Mouse (Mus musculus) liver, embryonic 13.5 days (tissue): ENCODE measurements around the gene Smyd3. TPM values are rescaled to one million over a fixed set of nuclear protein-coding genes. Genes with fewer than 3 reads are reported as not detected.

Experiments used
- ATAC-seq: fragments of 200-750 bp; cut with Nextera tagmentation; 2 replicates; pipeline ENCODE4 v1.8.0; 2017; ENCODE audit warnings: low read depth, mild to moderate bottlenecking, moderate number of reproducible peaks, moderate library complexity
- DNase-seq: peaks from one replicate; pipeline ENCODE4 v3.0.0; 2022
- H3K27ac ChIP-seq: fragments of 300-500 bp; sonication (generic); 2 replicates; pipeline ENCODE4 v1.5.1; 2015; ENCODE audit warnings: moderate library complexity, mild to moderate bottlenecking, inconsistent platforms
- H3K27me3 ChIP-seq: fragments of 300-500 bp; sonication (generic); 2 replicates; pipeline ENCODE4 v1.6.1; 2015; ENCODE audit warnings: mild to moderate bottlenecking, inconsistent platforms
- H3K36me3 ChIP-seq: fragments of 300-500 bp; sonication (generic); 2 replicates; pipeline ENCODE4 v1.6.1; 2015; ENCODE audit warnings: mild to moderate bottlenecking, inconsistent platforms
- H3K4me1 ChIP-seq: fragments of 300-500 bp; sonication (generic); replicated peaks from 2 replicates; pipeline ENCODE4 v1.6.1; 2015; ENCODE audit warnings: inconsistent platforms
- H3K4me2 ChIP-seq: fragments of 300-500 bp; sonication (generic); 2 replicates; pipeline ENCODE4 v1.6.1; 2015; ENCODE audit warnings: inconsistent platforms, mild to moderate bottlenecking, moderate library complexity
- H3K4me3 ChIP-seq: fragments of 300-500 bp; sonication (generic); replicated peaks from 2 replicates; pipeline ENCODE4 v1.5.1; 2015; ENCODE audit warnings: mild to moderate bottlenecking, inconsistent platforms
- H3K9ac ChIP-seq: fragments of 300-500 bp; sonication (generic); 2 replicates; pipeline ENCODE4 v1.6.1; 2015; ENCODE audit warnings: mild to moderate bottlenecking, inconsistent platforms
- H3K9me3 ChIP-seq: fragments of 300-500 bp; sonication (generic); replicated peaks from 2 replicates; pipeline ENCODE4 v1.6.1; 2016; ENCODE audit warnings: inconsistent platforms
- WGBS: fragments of 180-500 bp; shearing (Covaris S2); methylation state at CpG from one replicate; pipeline ENCODE4 v1.1.7; 2015; ENCODE audit not compliant: insufficient replicate concordance; 5-methylcytosine and 5-hydroxymethylcytosine counted together
- polyA plus RNA-seq: library from polyadenylated mRNA; unstranded; fragments of >200 nt; fragmentation: Nextera tagmentation; extraction: Ambion mirVana; gene quantifications from 2 replicates; pipeline ENCODE4 v1.2.1, GENCODE M21; 2015

Gene Smyd3
- polyA plus RNA-seq, 1 experiment from 2014 or later, result 6.6 TPM

DNA sequence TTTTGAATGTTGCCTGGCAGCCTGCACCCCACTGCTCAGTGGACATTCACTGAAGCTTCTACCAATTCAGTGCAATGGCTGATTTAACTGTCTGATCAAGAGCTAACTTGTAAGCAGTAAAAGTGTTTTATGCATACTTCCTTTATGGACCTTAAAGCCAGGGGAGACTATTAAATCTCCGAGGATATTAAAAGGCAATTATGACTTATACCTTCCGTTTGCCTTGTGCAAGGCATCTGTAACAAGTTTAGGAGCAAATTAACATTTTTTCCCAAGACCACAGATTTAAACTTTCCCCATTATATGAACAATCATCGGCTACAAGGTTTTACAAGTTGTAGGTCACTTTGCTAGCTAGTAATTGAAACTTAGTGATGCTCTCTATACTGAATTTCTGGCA lies 87.8 kb downstream of the Smyd3 start:
- ATAC-seq (no peak), DNase-seq (no peak)
- no peak overlapping the region for H3K27ac ChIP-seq
- H3K4me3 ChIP-seq, result no peak overlapping the region
- H3K9ac ChIP-seq, result no peak overlapping the region
- no peaks in the 10 kb centered on the region for H3K27me3 ChIP-seq
- no peak overlapping the region for H3K4me2 ChIP-seq
- H3K4me1 ChIP-seq, result no peaks in the 10 kb centered on the region
- no peaks in the 10 kb centered on the region for H3K36me3 ChIP-seq
- 62% methylated on average over 3 of the region's 3 CpGs for WGBS
- H3K9me3 ChIP-seq, result no peaks in the 10 kb centered on the region

DNA sequence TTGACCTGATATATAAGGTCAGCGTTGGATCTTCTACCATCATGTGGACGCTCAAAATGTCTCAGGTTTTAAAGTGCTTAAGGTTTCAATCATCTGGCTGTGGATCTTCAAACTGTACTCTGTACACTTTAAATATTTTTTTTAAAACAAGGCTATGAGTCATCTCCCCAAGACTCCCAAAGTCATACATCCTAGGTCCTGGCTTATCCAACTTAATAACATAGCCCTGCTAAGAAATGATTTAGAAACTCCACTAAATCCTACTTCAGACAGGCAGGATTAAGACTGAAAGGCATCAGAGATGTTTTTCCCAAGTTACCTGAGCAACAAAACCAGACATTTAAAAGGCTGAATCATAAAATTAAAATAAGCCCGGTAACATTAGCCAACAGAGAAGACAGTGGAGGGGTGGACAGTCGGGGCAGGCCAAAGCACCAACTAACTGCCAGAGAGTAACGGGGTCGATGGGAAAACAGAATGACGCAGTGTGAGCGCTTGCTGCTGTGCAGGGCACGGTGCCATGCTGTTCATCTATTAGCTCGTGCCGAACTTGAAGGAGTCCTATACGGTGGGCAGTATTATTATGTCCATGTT lies 92.9 kb downstream of the Smyd3 start:
- WGBS, result 85% methylated on average over 12 of the region's 12 CpGs
- ATAC-seq, result no peak

DNA sequence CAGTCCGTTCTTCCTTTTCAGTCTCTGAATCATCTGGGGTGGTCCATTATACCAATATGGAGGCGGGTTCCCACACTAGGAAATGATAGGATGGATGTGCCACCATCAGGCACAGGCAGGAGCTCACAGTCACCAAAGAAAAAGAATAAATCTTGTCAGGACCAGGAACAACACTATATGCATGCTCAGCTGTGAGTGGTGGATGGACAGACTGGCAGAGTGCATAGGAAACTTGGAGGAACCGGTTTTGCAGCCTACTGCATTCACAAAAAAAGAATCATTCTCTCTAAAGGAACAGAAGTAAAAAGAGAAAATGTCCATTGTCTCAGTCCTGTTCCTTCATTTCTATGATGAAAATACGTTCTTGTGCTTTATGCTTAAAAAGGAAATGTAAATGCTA lies 98.8 kb downstream of the Smyd3 start:
- Histone ChIP-seq H3K27ac (no peak overlapping the region), H3K4me1 (no peaks in the 10 kb centered on the region), H3K36me3 (no peaks in the 10 kb centered on the region), H3K9ac (no peak overlapping the region), H3K27me3 (no peaks in the 10 kb centered on the region), H3K4me2 (no peak overlapping the region), H3K4me3 (no peak overlapping the region), H3K9me3 (no peaks in the 10 kb centered on the region)
- ATAC-seq (no peak), DNase-seq (no peak)
- WGBS, result 60% methylated on average over 4 of the region's 4 CpGs

More for the DNA sequence above, 92.9 kb downstream of the Smyd3 start:
- no peak overlapping the region for H3K4me2 ChIP-seq
- no peaks in the 10 kb centered on the region for H3K27me3 ChIP-seq
- no peak overlapping the region for H3K4me3 ChIP-seq
- no peak overlapping the region for H3K9ac ChIP-seq
- H3K4me1 ChIP-seq, result no peaks in the 10 kb centered on the region
- H3K36me3 ChIP-seq, result no peaks in the 10 kb centered on the region
- no peak overlapping the region for H3K27ac ChIP-seq
- H3K9me3 ChIP-seq, result no peaks in the 10 kb centered on the region
- DNase-seq, result no peak

DNA sequence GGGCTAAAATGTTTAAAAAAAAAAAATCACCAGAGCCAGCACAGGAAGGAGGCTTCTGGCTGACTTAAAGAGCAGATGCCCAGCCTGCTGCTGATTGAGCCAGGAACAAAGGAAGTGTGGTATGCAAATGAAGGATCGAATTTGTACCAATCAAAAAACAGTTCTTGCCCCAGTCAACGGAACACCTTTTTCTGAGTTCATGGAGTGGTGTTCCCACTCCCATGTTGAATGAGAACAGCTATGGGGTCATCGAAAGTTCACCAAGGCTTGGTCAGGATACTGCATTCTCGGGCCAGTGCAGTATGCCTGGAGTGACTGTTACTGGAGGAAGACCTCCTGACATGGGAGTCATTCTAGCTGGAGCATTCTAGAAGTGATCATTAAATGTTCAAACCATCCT lies 109.8 kb downstream of the Smyd3 start:
- no peaks in the 10 kb centered on the region for H3K4me1 ChIP-seq
- H3K9me3 ChIP-seq, result no peaks in the 10 kb centered on the region
- H3K4me3 ChIP-seq, result no peak overlapping the region
- H3K9ac ChIP-seq, result no peak overlapping the region
- ATAC-seq (no peak), DNase-seq (no peak)
- H3K4me2 ChIP-seq, result no peak overlapping the region
- 71% methylated on average over 4 of the region's 4 CpGs for WGBS
- no peak overlapping the region for H3K27ac ChIP-seq
- no peaks in the 10 kb centered on the region for H3K27me3 ChIP-seq
- H3K36me3 ChIP-seq, result peaks cover 12% of the 10 kb centered on the region

DNA sequence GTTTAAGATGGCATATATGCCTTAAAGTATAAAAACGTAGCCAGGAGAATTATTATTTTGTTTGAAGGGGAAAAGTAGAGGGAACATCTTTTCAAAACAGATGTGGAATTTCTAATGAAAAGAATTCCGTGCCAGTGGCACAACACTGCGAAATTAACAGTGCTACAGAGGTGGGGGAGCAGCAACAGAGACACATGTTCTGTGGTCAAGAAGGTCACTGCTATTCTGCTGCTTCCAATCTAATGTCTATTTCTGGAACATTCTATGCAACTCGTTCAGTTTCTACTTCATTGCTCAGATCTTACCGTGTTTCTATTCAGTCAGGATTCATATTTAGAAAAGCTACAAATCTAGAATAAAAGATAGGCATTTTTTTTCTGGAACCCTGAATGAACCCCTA lies 117.0 kb downstream of the Smyd3 start:
- no peak overlapping the region for H3K4me2 ChIP-seq
- 71% methylated on average over 5 of the region's 5 CpGs for WGBS

DNA sequence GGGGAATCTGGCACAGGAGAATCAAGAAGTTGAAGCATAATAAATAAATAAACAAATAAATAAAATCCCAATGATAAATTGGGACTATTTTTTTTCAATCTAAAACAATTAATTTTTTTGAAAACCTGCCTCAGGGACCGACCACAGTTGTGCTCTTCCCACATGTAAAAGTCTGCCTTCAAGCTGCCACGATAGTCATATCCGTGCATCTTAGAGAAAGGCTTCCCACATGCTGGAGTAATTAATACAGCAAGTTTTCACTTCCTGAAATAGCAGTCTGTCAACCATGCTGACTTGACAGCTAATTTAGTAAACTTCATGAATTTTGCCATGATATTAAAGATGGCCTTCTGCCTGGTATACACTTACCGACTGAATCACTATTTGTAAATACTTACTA lies 119.2 kb downstream of the Smyd3 start:
- Histone ChIP-seq H3K36me3 (no peaks in the 10 kb centered on the region), H3K9me3 (no peaks in the 10 kb centered on the region), H3K27ac (no peak overlapping the region), H3K27me3 (no peaks in the 10 kb centered on the region), H3K4me2 (no peak overlapping the region), H3K4me1 (no peaks in the 10 kb centered on the region), H3K9ac (no peak overlapping the region), H3K4me3 (no peak overlapping the region)
- DNase-seq, result no peak
- ATAC-seq, result no peak
- WGBS, result 82% methylated on average over 4 of the region's 4 CpGs

More for the DNA sequence above, 117.0 kb downstream of the Smyd3 start:
- no peaks in the 10 kb centered on the region for H3K27me3 ChIP-seq
- no peak overlapping the region for H3K4me3 ChIP-seq
- ATAC-seq (no peak), DNase-seq (no peak)
- H3K4me1 ChIP-seq, result no peaks in the 10 kb centered on the region
- no peaks in the 10 kb centered on the region for H3K9me3 ChIP-seq
- H3K9ac ChIP-seq, result no peak overlapping the region
- H3K27ac ChIP-seq, result no peak overlapping the region
- no peaks in the 10 kb centered on the region for H3K36me3 ChIP-seq

DNA sequence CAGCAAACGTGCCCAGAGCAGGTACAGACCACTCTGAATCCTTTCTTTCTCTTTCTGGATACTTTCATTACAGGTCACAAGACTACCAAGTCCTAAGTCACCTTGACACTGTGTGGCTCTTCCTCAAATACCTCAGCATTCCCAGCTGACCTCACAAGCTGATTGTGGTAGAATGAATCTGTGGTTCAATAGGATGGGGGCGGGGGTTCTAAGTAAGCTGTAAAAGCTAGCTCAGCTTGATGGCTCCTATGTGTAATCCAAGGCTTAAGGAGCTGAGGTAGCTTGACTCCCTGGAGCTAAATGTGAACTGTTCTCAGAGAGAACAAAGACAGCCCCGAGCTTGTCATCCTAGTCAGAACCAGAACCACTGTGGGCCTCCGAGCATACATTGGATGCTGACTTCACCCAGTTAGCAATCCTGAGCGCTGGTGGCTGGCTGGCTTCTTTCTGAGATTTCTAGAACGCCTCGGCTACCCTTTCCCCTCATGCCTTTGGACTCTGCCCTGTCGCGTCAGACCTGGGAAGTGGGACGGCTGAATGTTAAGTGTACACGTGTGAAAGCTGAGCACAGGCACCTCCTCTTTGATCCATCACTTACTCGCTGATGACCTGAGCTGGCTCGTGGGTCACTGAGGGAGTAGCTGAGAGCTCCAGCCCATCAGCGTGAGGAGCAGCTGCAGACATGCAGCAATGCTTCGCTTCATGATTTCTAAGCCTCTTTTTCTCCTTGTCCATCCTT lies 131.4 kb downstream of the Smyd3 start:
- H3K27me3 ChIP-seq, result no peaks in the 10 kb centered on the region
- H3K27ac ChIP-seq, result no peak overlapping the region
- H3K4me1 ChIP-seq, result no peaks in the 10 kb centered on the region
- 63% methylated on average over 15 of the region's 15 CpGs for WGBS
- no peak for ATAC-seq
- DNase-seq, result no peak
- no peak overlapping the region for H3K4me2 ChIP-seq
- H3K9me3 ChIP-seq, result no peaks in the 10 kb centered on the region
- H3K36me3 ChIP-seq, result no peaks in the 10 kb centered on the region
- H3K9ac ChIP-seq, result no peak overlapping the region
- no peak overlapping the region for H3K4me3 ChIP-seq

DNA sequence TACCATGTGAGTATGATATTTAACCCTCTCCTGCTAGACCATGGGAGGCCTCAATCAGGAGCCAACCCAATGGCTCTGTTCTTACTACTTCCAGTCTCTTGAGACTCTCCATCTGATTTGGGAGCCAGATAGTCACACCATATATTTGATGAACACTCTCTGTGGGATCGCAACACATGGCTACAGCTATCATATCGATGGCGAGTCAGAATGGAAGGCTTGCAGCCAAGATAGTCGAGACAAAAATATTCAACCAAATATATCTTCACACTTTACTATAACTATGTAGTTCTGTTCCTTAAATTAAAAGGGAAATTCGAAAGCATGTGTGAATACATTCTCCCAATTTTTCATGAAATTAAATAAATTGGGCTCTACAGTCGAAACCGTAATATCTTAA lies 132.2 kb downstream of the Smyd3 start:
- Histone ChIP-seq H3K4me2 (no peak overlapping the region), H3K9me3 (no peaks in the 10 kb centered on the region), H3K27ac (no peak overlapping the region), H3K36me3 (no peaks in the 10 kb centered on the region), H3K9ac (no peak overlapping the region), H3K4me3 (no peak overlapping the region), H3K27me3 (no peaks in the 10 kb centered on the region), H3K4me1 (no peaks in the 10 kb centered on the region)
- 77% methylated on average over 7 of the region's 7 CpGs for WGBS
- DNase-seq (no peak), ATAC-seq (no peak)

DNA sequence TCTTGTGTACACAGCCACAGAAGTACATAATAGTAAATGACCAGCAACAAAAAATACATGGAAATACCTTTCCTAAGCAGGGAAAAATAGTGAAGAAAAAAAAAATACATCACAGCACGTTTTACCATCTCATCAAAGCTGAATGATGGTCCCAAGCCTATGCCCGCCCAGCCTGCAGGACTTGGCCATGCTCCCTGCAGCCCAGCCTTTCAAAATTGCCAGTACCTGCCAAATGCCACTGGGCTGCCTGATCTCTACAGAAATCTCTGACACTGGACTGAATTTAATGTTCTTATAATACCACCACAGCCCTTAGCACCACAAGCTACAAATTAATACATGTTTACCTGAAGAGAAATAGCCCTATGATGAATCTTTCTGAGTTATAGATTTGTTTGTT lies 133.5 kb downstream of the Smyd3 start:
- 58% methylated on average over 2 of the region's 2 CpGs for WGBS
- H3K27ac ChIP-seq, result no peak overlapping the region
- ATAC-seq (no peak), DNase-seq (no peak)
- H3K36me3 ChIP-seq, result no peaks in the 10 kb centered on the region
- no peaks in the 10 kb centered on the region for H3K4me1 ChIP-seq
- no peak overlapping the region for H3K4me2 ChIP-seq
- no peaks in the 10 kb centered on the region for H3K27me3 ChIP-seq
- no peaks in the 10 kb centered on the region for H3K9me3 ChIP-seq
- H3K4me3 ChIP-seq, result no peak overlapping the region
- no peak overlapping the region for H3K9ac ChIP-seq

DNA sequence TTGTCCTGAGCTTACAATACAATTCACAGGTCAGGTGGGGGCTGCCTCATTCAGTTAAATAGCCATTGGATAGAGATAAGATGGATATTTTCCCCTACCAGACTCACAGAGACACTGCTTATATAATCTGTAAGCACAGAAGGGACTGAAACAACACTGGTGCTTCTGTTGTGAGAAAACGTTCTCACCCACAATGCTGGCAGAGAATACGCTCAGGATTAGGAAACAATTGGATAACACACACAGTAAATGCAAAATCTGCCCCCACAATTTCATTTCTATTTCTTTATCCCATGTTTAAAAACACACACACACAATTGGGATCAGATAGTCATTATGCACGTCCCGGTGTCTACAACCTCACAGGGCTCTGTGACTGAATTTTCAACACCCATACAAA lies 139.7 kb downstream of the Smyd3 start:
- H3K4me2 ChIP-seq, result no peak overlapping the region
- no peaks in the 10 kb centered on the region for H3K36me3 ChIP-seq
- H3K9ac ChIP-seq, result no peak overlapping the region
- H3K9me3 ChIP-seq, result no peaks in the 10 kb centered on the region
- 71% methylated on average over 4 of the region's 4 CpGs for WGBS
- H3K4me1 ChIP-seq, result no peaks in the 10 kb centered on the region
- ATAC-seq (no peak), DNase-seq (no peak)
- no peak overlapping the region for H3K27ac ChIP-seq
- no peaks in the 10 kb centered on the region for H3K27me3 ChIP-seq
- H3K4me3 ChIP-seq, result no peak overlapping the region

DNA sequence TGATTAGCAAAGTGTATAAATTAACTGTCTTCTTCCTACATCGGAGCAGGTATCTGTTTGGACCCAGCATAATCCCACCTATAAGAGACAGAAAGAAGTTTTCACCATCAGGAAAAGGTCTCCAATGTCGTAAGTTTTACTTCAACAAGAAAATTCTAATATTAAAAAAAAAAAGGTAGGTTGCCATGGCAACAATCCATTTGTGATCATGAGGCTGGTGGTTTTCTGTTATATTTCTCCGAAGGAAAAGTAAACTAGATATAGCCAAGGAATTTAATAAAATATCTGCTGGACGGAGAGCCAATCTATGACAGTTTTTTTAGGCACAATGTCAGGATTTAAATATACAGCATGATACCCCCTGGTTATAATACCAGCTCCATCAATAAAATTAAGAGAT lies 142.9 kb downstream of the Smyd3 start:
- Histone ChIP-seq H3K36me3 (no peaks in the 10 kb centered on the region), H3K9ac (no peak overlapping the region), H3K27me3 (no peaks in the 10 kb centered on the region), H3K4me1 (no peaks in the 10 kb centered on the region), H3K27ac (no peak overlapping the region), H3K9me3 (no peaks in the 10 kb centered on the region), H3K4me2 (no peak overlapping the region), H3K4me3 (no peak overlapping the region)
- no peak for DNase-seq
- 82% methylated on average over 4 of the region's 4 CpGs for WGBS
- ATAC-seq, result no peak

DNA sequence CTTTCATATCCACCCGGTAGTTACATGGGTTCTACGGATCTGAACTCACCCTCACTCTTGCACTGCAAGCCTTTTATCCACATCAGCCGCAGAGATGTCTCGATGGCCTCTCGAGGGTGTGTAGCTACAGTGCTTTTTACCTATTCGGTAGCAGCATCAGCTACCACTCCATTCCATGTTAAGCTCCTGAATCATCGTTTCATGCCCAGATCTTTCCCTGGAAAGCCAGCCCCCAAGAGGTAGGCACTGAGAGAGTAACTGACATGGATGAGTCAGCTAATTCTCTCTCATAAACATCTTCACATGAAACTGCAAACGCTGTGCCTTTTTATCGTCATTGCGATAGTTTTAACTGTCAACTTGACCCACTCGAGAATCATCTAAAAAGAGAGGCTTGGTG lies 143.9 kb downstream of the Smyd3 start:
- ATAC-seq, result no peak
- no peak overlapping the region for H3K4me2 ChIP-seq
- no peaks in the 10 kb centered on the region for H3K36me3 ChIP-seq
- no peak overlapping the region for H3K9ac ChIP-seq
- no peaks in the 10 kb centered on the region for H3K9me3 ChIP-seq
- H3K4me1 ChIP-seq, result no peaks in the 10 kb centered on the region
- no peaks in the 10 kb centered on the region for H3K27me3 ChIP-seq
- DNase-seq, result no peak
- no peak overlapping the region for H3K4me3 ChIP-seq
- WGBS, result 79% methylated on average over 11 of the region's 11 CpGs
- H3K27ac ChIP-seq, result no peak overlapping the region
